Mouse (Mus musculus) left cerebral cortex, postnatal 25 days (tissue): ENCODE results near the gene Spred2. TPM values are rescaled to one million over a fixed set of nuclear protein-coding genes. Genes with fewer than 3 reads are reported as not detected.
"Not testable (repeated sequence)": the region's sequence is repeated elsewhere in the genome, so short reads cannot be mapped to it uniquely, and the experiment has no call there.

Source experiments
- DNase-seq, 2 experiments: peaks; one replicate each; pipeline ENCODE4 v3.0.0; 2022; ENCODE audit warnings: low spot score in 2 of 2, mixed read lengths in 1 of 2
- intact Hi-C: fragments of 180-260 bp; cut with DNase I; formaldehyde crosslinking; loops from one replicate; pipeline ENCODE4 v1.15.1; 2025
- total RNA-seq, 2 experiments: library from RNA; stranded (reverse); gene quantifications; 2 replicates each; pipeline ENCODE4 v1.2.3; 2021

Gene Spred2
- total RNA-seq, 2 experiments from 2014 or later, result 83.7 to 110 TPM

GRCm38 (mm10) chr11:19993753-19994152, 69.6 kb downstream of the Spred2 start:
- no peak for DNase-seq
- intact Hi-C loops, result no loop called here

GRCm38 (mm10) chr11:19994262-19994790, 70.2 kb downstream of the Spred2 start:
- intact Hi-C loops, result no loop called here
- no peak for DNase-seq

GRCm38 (mm10) chr11:19997940-19998339, 73.8 kb downstream of the Spred2 start:
- intact Hi-C loops, result no loop called here
- no peak for DNase-seq

GRCm38 (mm10) chr11:20002883-20003282, 78.7 kb downstream of the Spred2 start:
- intact Hi-C loops, result no loop called here
- no peak for DNase-seq

- DNase-seq, result no peak
- intact Hi-C loops, result no loop called here
Measured at GRCm38 (mm10) chr11:20007701-20008100, 83.5 kb downstream of the Spred2 start.

- intact Hi-C loops, result no loop called here
- peak in 1 of 2 experiments; percentile 27 for DNase-seq
Measured at GRCm38 (mm10) chr11:20011210-20011978, 87.2 kb downstream of the Spred2 start.

- DNase-seq, result no peak
- intact Hi-C loops, result no loop called here
Measured at GRCm38 (mm10) chr11:20013366-20013765, 89.2 kb downstream of the Spred2 start.

GRCm38 (mm10) chr11:20017937-20018336, 93.8 kb downstream of the Spred2 start:
- intact Hi-C loops, result no loop called here
- DNase-seq, result no peak

GRCm38 (mm10) chr11:20018905-20019304, 94.7 kb downstream of the Spred2 start:
- DNase-seq, result no peak

GRCm38 (mm10) chr11:20020720-20021119, 96.5 kb downstream of the Spred2 start:
- no peak for DNase-seq
- intact Hi-C loops, result no loop called here

More at GRCm38 (mm10) chr11:20018905-20019304, 94.7 kb downstream of the Spred2 start:
- intact Hi-C loops, result no loop called here

GRCm38 (mm10) chr11:20022462-20022861, 98.3 kb downstream of the Spred2 start:
- intact Hi-C loops, result no loop called here
- no peak for DNase-seq

- intact Hi-C loops, result no loop called here
- no peak for DNase-seq
Measured at GRCm38 (mm10) chr11:20022911-20023482, 98.8 kb downstream of the Spred2 start.

GRCm38 (mm10) chr11:20025899-20026298, 101.7 kb downstream of the Spred2 start:
- no peak for DNase-seq
- intact Hi-C loops, result no loop called here

GRCm38 (mm10) chr11:20027719-20028118, 103.5 kb downstream of the Spred2 start:
- intact Hi-C loops, result no loop called here

GRCm38 (mm10) chr11:20028396-20028795, 104.2 kb downstream of the Spred2 start:
- intact Hi-C loops, result no loop called here
- no peak for DNase-seq

More at GRCm38 (mm10) chr11:20027719-20028118, 103.5 kb downstream of the Spred2 start:
- no peak for DNase-seq

- DNase-seq, result no peak
- intact Hi-C loops, result no loop called here
Measured at GRCm38 (mm10) chr11:20029014-20029413, 104.8 kb downstream of the Spred2 start.

GRCm38 (mm10) chr11:20030973-20031372, 106.8 kb downstream of the Spred2 start:
- intact Hi-C loops, DNase-seq: not testable (repeated sequence)

- no peak for DNase-seq
- intact Hi-C loops, result no loop called here
Measured at GRCm38 (mm10) chr11:20031536-20031935, 107.4 kb downstream of the Spred2 start.

GRCm38 (mm10) chr11:20033541-20034160, 109.5 kb downstream of the Spred2 start:
- intact Hi-C loops, result no loop called here

GRCm38 (mm10) chr11:20034337-20034947, 110.3 kb downstream of the Spred2 start:
- intact Hi-C loops, result no loop called here

More at GRCm38 (mm10) chr11:20033541-20034160, 109.5 kb downstream of the Spred2 start:
- peak in 1 of 2 experiments; percentile 69 for DNase-seq

More at GRCm38 (mm10) chr11:20034337-20034947, 110.3 kb downstream of the Spred2 start:
- DNase-seq, result no peak
